Mouse (Mus musculus) macrophage (primary cell): ENCODE measurements around the gene Gpr37l1. TPM values are rescaled to one million over a fixed set of nuclear protein-coding genes. Genes with fewer than 3 reads are reported as not detected.

Experiments used
- H3K27ac ChIP-seq: fragments of 350-480 bp; formaldehyde crosslinking; 2 replicates; pipeline ENCODE4 v1.9.0; 2021
- H3K36me3 ChIP-seq: fragments of 350-480 bp; formaldehyde crosslinking; 2 replicates; pipeline ENCODE4 v1.9.0; 2021; ENCODE audit errors: inconsistent target
- H3K4me3 ChIP-seq: fragments of 350-480 bp; formaldehyde crosslinking; 2 replicates; pipeline ENCODE4 v1.9.0; 2021; ENCODE audit errors: inconsistent target
- H3K79me2 ChIP-seq: fragments of 350-480 bp; formaldehyde crosslinking; 2 replicates; pipeline ENCODE4 v1.9.0; 2021; ENCODE audit errors: inconsistent target
- WGBS: methylation state at CpG from one replicate; pipeline ENCODE4 v1.1.7; 2026; ENCODE audit warnings: inconsistent platforms; ENCODE audit not compliant: missing documents; 5-methylcytosine and 5-hydroxymethylcytosine counted together
- polyA plus RNA-seq: library from polyadenylated mRNA; stranded (reverse); fragments of 250-400 nt; gene quantifications from 3 replicates; pipeline ENCODE4 v1.2.4, GENCODE M21; 2018; ENCODE audit warnings: inconsistent platforms

Gene Gpr37l1
- polyA plus RNA-seq, 1 experiment from 2014 or later, result not detected

GRCm38 (mm10) chr1:135170299-135170698, 2.8 kb upstream of the Gpr37l1 start:
- Histone ChIP-seq H3K4me3 (no peak overlapping the region), H3K36me3 (no peaks in the 10 kb centered on the region), H3K79me2 (no peaks in the 10 kb centered on the region), H3K27ac (no peak overlapping the region)
- 72% methylated on average over 9 of the region's 10 CpGs for WGBS

- Histone ChIP-seq H3K27ac (no peak overlapping the region), H3K79me2 (no peaks in the 10 kb centered on the region), H3K4me3 (no peak overlapping the region), H3K36me3 (no peaks in the 10 kb centered on the region)
- 67% methylated on average over 12 of the region's 12 CpGs for WGBS
Measured at GRCm38 (mm10) chr1:135169556-135170224, 2.2 kb upstream of the Gpr37l1 start.

GRCm38 (mm10) chr1:135168453-135169200, 1.1 kb upstream of the Gpr37l1 start:
- no peaks in the 10 kb centered on the region for H3K36me3 ChIP-seq
- H3K79me2 ChIP-seq, result no peaks in the 10 kb centered on the region
- no peak overlapping the region for H3K4me3 ChIP-seq
- WGBS, result 86% methylated on average over 9 of the region's 10 CpGs
- H3K27ac ChIP-seq, result no peak overlapping the region

- H3K79me2 ChIP-seq, result no peaks in the 10 kb centered on the region
- 86% methylated on average over 6 of the region's 6 CpGs for WGBS
- no peak overlapping the region for H3K27ac ChIP-seq
- no peak overlapping the region for H3K4me3 ChIP-seq
- no peaks in the 10 kb centered on the region for H3K36me3 ChIP-seq
Measured at GRCm38 (mm10) chr1:135162720-135163119, 4.8 kb downstream of the Gpr37l1 start.

- Histone ChIP-seq H3K27ac (no peak overlapping the region), H3K36me3 (peaks cover 10% of the 10 kb centered on the region; the same call in 1 of the 2 replicates), H3K79me2 (no peaks in the 10 kb centered on the region), H3K4me3 (no peak overlapping the region)
- WGBS, result 93% methylated on average over 12 of the region's 13 CpGs
Measured at GRCm38 (mm10) chr1:135160411-135161050, 7.0 kb downstream of the Gpr37l1 start.

GRCm38 (mm10) chr1:135159556-135160123, 7.8 kb downstream of the Gpr37l1 start:
- Histone ChIP-seq H3K36me3 (peaks cover 16% of the 10 kb centered on the region), H3K79me2 (peaks cover 1% of the 10 kb centered on the region; the same call in 1 of the 2 replicates), H3K4me3 (no peak overlapping the region), H3K27ac (no peak overlapping the region)
- WGBS, result 92% methylated on average over 11 of the region's 11 CpGs

- Histone ChIP-seq H3K4me3 (no peak overlapping the region), H3K27ac (no peak overlapping the region), H3K36me3 (peaks cover 16% of the 10 kb centered on the region), H3K79me2 (peaks cover 7% of the 10 kb centered on the region)
- 92% methylated on average over 6 of the region's 7 CpGs for WGBS
Measured at GRCm38 (mm10) chr1:135159074-135159473, 8.4 kb downstream of the Gpr37l1 start.

GRCm38 (mm10) chr1:135158633-135159032, 8.8 kb downstream of the Gpr37l1 start:
- Histone ChIP-seq H3K27ac (no peak overlapping the region), H3K79me2 (peaks cover 11% of the 10 kb centered on the region), H3K36me3 (peaks cover 20% of the 10 kb centered on the region), H3K4me3 (no peak overlapping the region)
- 94% methylated on average over 5 of the region's 5 CpGs for WGBS

GRCm38 (mm10) chr1:135156300-135156699, 11.2 kb downstream of the Gpr37l1 start:
- Histone ChIP-seq H3K4me3 (no peak overlapping the region), H3K36me3 (peaks cover 34% of the 10 kb centered on the region), H3K79me2 (peaks cover 35% of the 10 kb centered on the region), H3K27ac (no peak overlapping the region)
- WGBS, result 85% methylated on average over 6 of the region's 6 CpGs

GRCm38 (mm10) chr1:135154411-135154959, 13.0 kb downstream of the Gpr37l1 start:
- H3K27ac ChIP-seq, result no peak overlapping the region
- peaks cover 39% of the 10 kb centered on the region for H3K36me3 ChIP-seq
- no peak overlapping the region for H3K4me3 ChIP-seq
- WGBS, result 18% methylated on average over 14 of the region's 14 CpGs
- peaks cover 53% of the 10 kb centered on the region for H3K79me2 ChIP-seq

- no peak overlapping the region for H3K4me3 ChIP-seq
- peaks cover 39% of the 10 kb centered on the region for H3K36me3 ChIP-seq
- H3K27ac ChIP-seq, result no peak overlapping the region
- 63% methylated on average over 13 of the region's 13 CpGs for WGBS
- H3K79me2 ChIP-seq, result peaks cover 58% of the 10 kb centered on the region
Measured at GRCm38 (mm10) chr1:135154011-135154410, 13.5 kb downstream of the Gpr37l1 start.

GRCm38 (mm10) chr1:135148996-135149395, 18.5 kb downstream of the Gpr37l1 start:
- Histone ChIP-seq H3K79me2 (peaks cover 66% of the 10 kb centered on the region), H3K27ac (0 out of 2 replicates have a peak overlapping the region, but pooled peaks have one; percentile 87), H3K36me3 (peaks cover 28% of the 10 kb centered on the region; the same call in 1 of the 2 replicates), H3K4me3 (peak overlapping the region; percentile 96)
- WGBS, result 79% methylated on average over 5 of the region's 5 CpGs

- Histone ChIP-seq H3K79me2 (peaks cover 61% of the 10 kb centered on the region), H3K4me3 (peak overlapping the region; percentile 96), H3K27ac (peak overlapping the region; percentile 87), H3K36me3 (peaks cover 28% of the 10 kb centered on the region; the same call in 1 of the 2 replicates)
- 81% methylated on average over 4 of the region's 4 CpGs for WGBS
Measured at GRCm38 (mm10) chr1:135148476-135148875, 19.0 kb downstream of the Gpr37l1 start.

- Histone ChIP-seq H3K79me2 (peaks cover 53% of the 10 kb centered on the region), H3K4me3 (peak overlapping the region; percentile 96), H3K36me3 (peaks cover 36% of the 10 kb centered on the region; the same call in 1 of the 2 replicates), H3K27ac (peak overlapping the region; percentile 87)
- 2% methylated on average over 6 of the region's 7 CpGs for WGBS
Measured at GRCm38 (mm10) chr1:135147702-135148058, 19.8 kb downstream of the Gpr37l1 start.
